Mouse (Mus musculus): ENCODE measurements around the gene Cntn3. TPM values are rescaled to one million over a fixed set of nuclear protein-coding genes. Genes with fewer than 3 reads are reported as not detected.

The Cntn3 gene
- polyA plus RNA-seq, 1 experiment = not detected

DNA sequence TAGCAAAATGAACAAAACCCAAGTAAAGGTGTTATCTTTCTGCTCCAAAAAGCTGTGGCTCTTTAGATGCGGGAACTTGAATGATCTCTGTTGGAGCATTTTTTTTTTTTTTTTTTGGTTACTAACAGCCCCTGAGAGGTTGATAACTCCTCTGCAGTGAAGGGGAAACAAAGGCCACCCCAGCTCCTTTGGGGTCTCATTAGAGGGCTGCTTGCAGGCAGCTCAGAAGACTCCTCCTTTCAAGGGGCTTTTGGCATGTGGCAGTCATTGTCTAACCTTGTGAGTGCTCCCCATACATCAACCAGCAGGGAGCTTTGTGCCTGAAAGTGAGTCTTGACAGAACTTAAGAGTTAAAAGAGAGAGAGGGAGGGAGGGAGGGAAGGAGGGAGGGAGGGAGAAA is 60.8 kb downstream of the Cntn3 start:
- H3K9me3 ChIP-seq = no peaks in the 10 kb centered on the region
- no peak for TF ChIP-seq GATA1 (IDR thresholded peaks at IDR 0.05; ENCODE audit: borderline replicate concordance, low read length)
- TF ChIP-seq FLI1 (IDR thresholded peaks at IDR 0.05; ENCODE audit: low read length) = no peak
- no peaks in the 10 kb centered on the region for H3K36me3 ChIP-seq (replicated peaks; ENCODE audit: low read length)
- H3K27me3 ChIP-seq (replicated peaks) = no peaks in the 10 kb centered on the region
- H3K4me1 ChIP-seq = no peaks in the 10 kb centered on the region
- H3K4me3 ChIP-seq (replicated peaks) = no peak overlapping the region

DNA sequence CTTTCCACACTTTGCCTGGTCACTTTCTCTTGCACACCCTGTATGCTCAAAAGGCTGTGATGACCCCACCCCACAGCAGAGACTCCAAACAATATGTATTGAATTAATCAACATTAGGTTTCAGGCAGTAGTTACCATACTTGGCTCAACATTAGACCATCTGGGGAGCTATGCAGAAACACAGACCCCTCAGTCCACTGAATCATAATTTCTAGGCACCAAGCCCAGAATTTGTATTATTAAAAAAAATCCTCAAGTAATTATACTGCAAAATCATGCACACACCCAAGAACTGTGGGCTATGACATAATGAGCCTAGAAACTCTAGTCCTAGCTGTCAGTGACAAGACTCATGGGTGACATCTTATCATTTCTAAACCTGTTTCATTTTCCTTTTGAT is 87.4 kb downstream of the Cntn3 start:
- Histone ChIP-seq H3K9me3 (no peaks in the 10 kb centered on the region), H3K36me3 (replicated peaks; ENCODE audit: low read length) (no peaks in the 10 kb centered on the region)
- no peak for TF ChIP-seq GATA1 (IDR thresholded peaks at IDR 0.05; ENCODE audit: borderline replicate concordance, low read length)
- TF ChIP-seq FLI1 (IDR thresholded peaks at IDR 0.05; ENCODE audit: low read length) = no peak

GRCm38 (mm10) chr6:102478320-102479080 is 94.4 kb downstream of the Cntn3 start:
- Histone ChIP-seq H3K9me3 (no peaks in the 10 kb centered on the region), H3K4me1 (peaks cover 7% of the 10 kb centered on the region; the same call in 1 of the 2 replicates), H3K27me3 (replicated peaks) (no peaks in the 10 kb centered on the region), H3K36me3 (replicated peaks; ENCODE audit: low read length) (no peaks in the 10 kb centered on the region), H3K4me3 (replicated peaks) (no peak overlapping the region)
- TF ChIP-seq FLI1 (IDR thresholded peaks at IDR 0.05; ENCODE audit: low read length) = no peak
- TF ChIP-seq GATA1 (IDR thresholded peaks at IDR 0.05; ENCODE audit: borderline replicate concordance, low read length) = no peak

More for the DNA sequence above, 87.4 kb downstream of the Cntn3 start:
- H3K4me1 ChIP-seq = peaks cover 2% of the 10 kb centered on the region; the same call in 1 of the 2 replicates
- H3K27me3 ChIP-seq (replicated peaks) = no peaks in the 10 kb centered on the region
- no peak overlapping the region for H3K4me3 ChIP-seq (replicated peaks)

DNA sequence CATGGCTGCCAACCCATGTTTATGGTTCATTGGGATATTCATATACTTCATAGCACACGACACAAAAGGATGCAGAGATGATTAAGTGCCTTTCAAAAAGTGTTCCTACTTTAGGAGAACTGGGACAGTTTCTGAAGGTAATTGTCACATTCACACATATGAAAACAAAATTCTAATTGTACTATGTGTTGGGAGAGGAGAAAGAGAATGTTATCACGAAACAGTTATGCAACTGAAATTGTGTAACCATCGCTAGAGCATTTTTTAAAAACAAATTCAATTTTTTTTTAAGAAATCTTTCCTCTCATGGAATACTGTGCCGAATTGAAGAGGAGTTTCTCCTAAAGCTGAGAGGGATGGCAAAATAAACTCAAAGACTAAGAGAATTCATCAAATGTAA is 134.5 kb downstream of the Cntn3 start:
- TF ChIP-seq GATA1 (IDR thresholded peaks at IDR 0.05; ENCODE audit: borderline replicate concordance, low read length) (no peak), FLI1 (IDR thresholded peaks at IDR 0.05; ENCODE audit: low read length) (no peak)
- Histone ChIP-seq H3K4me3 (replicated peaks) (no peak overlapping the region), H3K9me3 (no peaks in the 10 kb centered on the region), H3K27me3 (replicated peaks) (no peaks in the 10 kb centered on the region), H3K4me1 (no peaks in the 10 kb centered on the region), H3K36me3 (replicated peaks; ENCODE audit: low read length) (no peaks in the 10 kb centered on the region)

DNA sequence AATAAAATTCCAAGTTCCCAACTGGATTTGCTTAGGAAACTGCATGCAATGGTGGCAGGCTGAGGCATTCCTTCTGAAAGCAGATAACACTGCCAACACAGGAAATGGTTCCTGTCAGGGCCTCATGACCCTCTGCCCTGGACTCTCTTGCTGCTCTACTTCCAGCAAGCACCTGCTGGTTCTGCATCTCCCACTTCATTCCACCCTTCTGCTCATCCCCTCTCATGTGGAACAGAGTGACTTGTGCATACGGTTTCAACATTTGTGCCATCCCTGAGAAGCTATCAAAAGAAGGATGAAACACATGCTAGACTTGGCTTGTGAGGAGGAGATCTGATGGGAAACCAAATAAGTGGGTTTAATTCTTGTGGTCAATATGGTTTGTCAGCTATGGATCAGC is 145.4 kb downstream of the Cntn3 start:
- Histone ChIP-seq H3K9me3 (peaks cover 6% of the 10 kb centered on the region; the same call in 1 of the 2 replicates), H3K4me1 (peaks cover 4% of the 10 kb centered on the region; the same call in 1 of the 2 replicates), H3K4me3 (replicated peaks) (no peak overlapping the region), H3K27me3 (replicated peaks) (no peaks in the 10 kb centered on the region), H3K36me3 (replicated peaks; ENCODE audit: low read length) (no peaks in the 10 kb centered on the region)
- TF ChIP-seq GATA1 (IDR thresholded peaks at IDR 0.05; ENCODE audit: borderline replicate concordance, low read length) (no peak), FLI1 (IDR thresholded peaks at IDR 0.05; ENCODE audit: low read length) (no peak)

- TF ChIP-seq GATA1 (IDR thresholded peaks at IDR 0.05; ENCODE audit: borderline replicate concordance, low read length) (no peak), FLI1 (IDR thresholded peaks at IDR 0.05; ENCODE audit: low read length) (no peak)
- Histone ChIP-seq H3K9me3 (peaks cover 6% of the 10 kb centered on the region; the same call in 1 of the 2 replicates), H3K36me3 (replicated peaks; ENCODE audit: low read length) (no peaks in the 10 kb centered on the region), H3K27me3 (replicated peaks) (no peaks in the 10 kb centered on the region), H3K4me3 (replicated peaks) (no peak overlapping the region), H3K4me1 (no peaks in the 10 kb centered on the region)
These were observed 151.1 kb downstream of the Cntn3 start for GRCm38 (mm10) chr6:102421781-102422180.

GRCm38 (mm10) chr6:102388590-102388989 is 184.3 kb downstream of the Cntn3 start:
- Histone ChIP-seq H3K4me3 (replicated peaks) (no peak overlapping the region), H3K4me1 (no peaks in the 10 kb centered on the region), H3K9me3 (no peaks in the 10 kb centered on the region; the same call in 1 of the 2 replicates), H3K36me3 (replicated peaks; ENCODE audit: low read length) (no peaks in the 10 kb centered on the region), H3K27me3 (replicated peaks) (no peaks in the 10 kb centered on the region)
- TF ChIP-seq FLI1 (IDR thresholded peaks at IDR 0.05; ENCODE audit: low read length) (no peak), GATA1 (IDR thresholded peaks at IDR 0.05; ENCODE audit: borderline replicate concordance, low read length) (no peak)

DNA sequence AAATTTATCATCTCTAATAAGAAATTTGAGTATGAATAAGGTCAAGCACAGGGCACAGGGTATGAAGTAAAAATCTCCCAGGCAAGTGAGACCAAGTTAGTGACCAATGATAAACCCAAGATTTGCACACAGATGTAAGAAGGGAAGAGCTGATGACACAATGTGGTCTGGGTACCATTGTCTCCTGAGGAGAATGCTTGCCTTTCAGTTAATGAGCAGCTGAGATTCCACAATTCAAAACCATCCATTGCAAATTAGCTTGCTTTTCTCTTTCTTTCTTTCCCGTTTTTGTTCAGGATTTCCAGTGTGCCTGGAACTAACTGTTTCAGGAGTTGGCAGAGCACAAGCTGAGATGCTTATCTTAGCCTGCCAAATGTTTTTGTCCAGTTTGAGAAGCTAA is 200.8 kb downstream of the Cntn3 start:
- no peak for TF ChIP-seq FLI1 (IDR thresholded peaks at IDR 0.05; ENCODE audit: low read length)
- no peak for TF ChIP-seq GATA1 (IDR thresholded peaks at IDR 0.05; ENCODE audit: borderline replicate concordance, low read length)

DNA sequence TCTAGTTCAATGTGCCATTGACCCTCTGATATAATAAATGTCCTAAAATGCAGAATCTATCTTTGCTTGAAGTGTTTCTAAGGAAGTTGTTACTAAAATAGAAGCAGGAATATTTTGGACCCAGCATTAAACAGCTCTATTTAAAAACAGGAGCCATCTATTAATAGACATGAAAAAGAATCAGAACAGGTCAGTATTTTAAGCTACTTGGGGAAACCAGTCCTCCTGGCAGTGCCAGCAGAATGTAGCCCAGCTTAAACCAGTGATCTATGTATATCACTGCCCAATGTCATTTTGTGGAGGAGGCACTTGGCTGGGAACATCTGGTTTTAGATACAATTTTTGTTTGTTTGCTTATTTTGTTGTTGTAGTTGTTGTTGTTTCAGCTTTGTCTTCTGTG is 209.0 kb downstream of the Cntn3 start:
- Histone ChIP-seq H3K4me1 (no peaks in the 10 kb centered on the region), H3K9me3 (no peaks in the 10 kb centered on the region), H3K36me3 (replicated peaks; ENCODE audit: low read length) (no peaks in the 10 kb centered on the region), H3K27me3 (replicated peaks) (no peaks in the 10 kb centered on the region), H3K4me3 (replicated peaks) (no peak overlapping the region)
- TF ChIP-seq GATA1 (IDR thresholded peaks at IDR 0.05; ENCODE audit: borderline replicate concordance, low read length) (no peak), FLI1 (IDR thresholded peaks at IDR 0.05; ENCODE audit: low read length) (no peak)

More for the DNA sequence above, 200.8 kb downstream of the Cntn3 start:
- H3K4me3 ChIP-seq (replicated peaks) = no peak overlapping the region
- H3K9me3 ChIP-seq = no peaks in the 10 kb centered on the region; the same call in 1 of the 2 replicates
- no peaks in the 10 kb centered on the region for H3K27me3 ChIP-seq (replicated peaks)
- H3K36me3 ChIP-seq (replicated peaks; ENCODE audit: low read length) = no peaks in the 10 kb centered on the region
- H3K4me1 ChIP-seq = no peaks in the 10 kb centered on the region

DNA sequence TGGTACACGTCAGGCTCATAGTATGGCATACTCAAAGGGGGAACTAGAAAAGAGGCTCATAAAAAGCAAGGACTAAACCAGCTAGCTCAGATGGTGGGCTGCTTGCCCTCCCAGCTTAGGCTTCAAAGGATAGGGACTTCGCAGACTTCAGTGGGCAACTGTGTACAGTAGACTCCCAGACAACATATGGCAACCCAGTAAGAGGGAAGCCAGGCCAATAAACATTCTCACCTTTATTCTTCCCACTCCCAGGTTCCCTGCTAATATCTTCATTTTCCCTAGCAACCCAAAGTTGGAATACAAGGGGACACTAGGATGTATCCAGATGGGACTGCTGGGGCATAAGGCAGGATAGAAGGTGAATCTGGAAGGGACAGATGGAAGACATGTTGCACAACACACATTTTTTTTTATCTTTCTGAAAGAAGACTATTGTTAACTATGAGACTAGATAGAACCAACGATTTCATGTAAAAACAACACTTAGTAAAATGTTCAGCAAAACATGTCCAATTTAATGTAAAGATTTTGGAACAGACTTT is 209.5 kb downstream of the Cntn3 start:
- H3K36me3 ChIP-seq (replicated peaks; ENCODE audit: low read length) = no peaks in the 10 kb centered on the region
- no peak overlapping the region for H3K4me3 ChIP-seq (replicated peaks)
- no peaks in the 10 kb centered on the region for H3K9me3 ChIP-seq
- H3K4me1 ChIP-seq = no peaks in the 10 kb centered on the region
- no peaks in the 10 kb centered on the region for H3K27me3 ChIP-seq (replicated peaks)
- no peak for TF ChIP-seq GATA1 (IDR thresholded peaks at IDR 0.05; ENCODE audit: borderline replicate concordance, low read length)
- TF ChIP-seq FLI1 (IDR thresholded peaks at IDR 0.05; ENCODE audit: low read length) = no peak

Measured in megakaryocyte, embryonic 14.5 days (primary cell).